In the genomic region with DNA sequence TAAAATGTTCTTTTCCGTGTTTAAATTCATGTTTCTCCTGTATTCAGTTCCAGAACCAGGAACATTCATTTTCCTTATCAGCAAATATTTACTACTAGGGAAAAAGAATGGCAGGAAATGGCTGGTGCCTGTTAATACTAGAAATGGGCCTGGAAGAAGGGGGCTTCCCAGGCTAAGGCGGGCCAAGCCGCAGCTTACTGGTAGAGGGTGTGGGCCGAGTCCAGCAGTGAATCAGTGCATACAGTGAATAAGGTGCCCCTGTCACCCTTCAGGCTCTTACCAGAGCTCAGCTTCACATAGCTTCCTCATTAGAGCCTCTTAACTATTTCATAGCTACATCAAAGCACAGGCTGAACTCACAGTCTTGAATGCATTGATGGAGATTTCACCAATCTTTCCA, we compare ENCODE assay signal across 22 mouse cellular contexts. TPM values are rescaled to one million over a fixed set of nuclear protein-coding genes. Genes with fewer than 3 reads are reported as not detected.
A peak's percentile ranks its signal among the peaks of the same experiment; 100 is the strongest.
DNase-seq lines count a peak whose midpoint lies in the region; ATAC-seq and TF ChIP-seq lines count a peak whose summit lies in the region.
"Had no signal": no experiment of that assay in that cellular context is flagged by ENCODE, and none has a peak within 500 bp of the region (broad histone marks: within the 10 kb centered on the region; RNA-seq: fewer than 3 reads in every experiment).

No protein-coding gene starts in this region.

- no peak overlapping the region for H3K27ac ChIP-seq in lung, postnatal 0 days (ENCODE audit: low read length)
- H3K27ac ChIP-seq: embryonic facial prominence, embryonic 13.5 days; embryonic facial prominence, embryonic 15.5 days; forebrain, embryonic 10.5 days; forebrain, embryonic 12.5 days had no signal

- TF ChIP-seq EP300 in lung, postnatal 0 days (IDR thresholded peaks at IDR 0.05), result peak; percentile 63; the same call in 1 of the 2 replicates

- no peaks in the 10 kb centered on the region for H3K27me3 ChIP-seq in lung, postnatal 0 days (replicated peaks; ENCODE audit: insufficient read depth, low read length)
- H3K27me3 ChIP-seq: embryonic facial prominence, embryonic 13.5 days; embryonic facial prominence, embryonic 15.5 days; forebrain, embryonic 12.5 days had no signal

- no peaks in the 10 kb centered on the region for H3K9me3 ChIP-seq in lung, postnatal 0 days (ENCODE audit: low read length)
- H3K9me3 ChIP-seq: embryonic facial prominence, embryonic 13.5 days; embryonic facial prominence, embryonic 15.5 days; forebrain, embryonic 10.5 days; forebrain, embryonic 12.5 days had no signal

- H3K4me2 ChIP-seq in lung, postnatal 0 days (replicated peaks; ENCODE audit: low read depth, low read length), result no peak overlapping the region
- H3K4me2 ChIP-seq: embryonic facial prominence, embryonic 13.5 days; embryonic facial prominence, embryonic 15.5 days; forebrain, embryonic 12.5 days had no signal

- peak; percentile 35 for DNase-seq in lung, postnatal 0 days (ENCODE audit: low spot score)
- no peak for DNase-seq in lung, adult 2 months
- DNase-seq in lung, postnatal 36 days, result peak; percentile 36
- peak; percentile 20 for DNase-seq in yolk sac, embryonic 10.5 days (ENCODE audit: low spot score)
- no peak for DNase-seq in kidney, postnatal 25 days
- DNase-seq: adrenal gland, adult 2 months; adrenal gland, postnatal 10 days; adrenal gland, postnatal 25 days; cerebellum, adult 11 months; cerebellum, adult 18-20 months; cerebellum, adult 8-10 months; cerebellum, adult 9-11 months; cerebellum, postnatal 14 days; cerebellum, postnatal 36 days; embryo, embryonic 11 days had no signal

- H3K36me3 ChIP-seq in lung, postnatal 0 days (ENCODE audit: insufficient read depth, low read length), result peaks cover 24% of the 10 kb centered on the region

- no peak for TF ChIP-seq CTCF in lung, postnatal 0 days (IDR thresholded peaks at IDR 0.05)
- TF ChIP-seq CTCF in lung, adult 2 months (IDR thresholded peaks at IDR 0.05; ENCODE audit: insufficient read depth, low read length), result no peak

- TF ChIP-seq POLR2A in lung, adult 2 months (IDR thresholded peaks at IDR 0.05; ENCODE audit: borderline replicate concordance, extremely low read depth, low read depth, low read length), result no peak

- H3K9ac ChIP-seq in lung, postnatal 0 days (replicated peaks; ENCODE audit: low read depth), result no peak overlapping the region
- H3K9ac ChIP-seq: embryonic facial prominence, embryonic 13.5 days; embryonic facial prominence, embryonic 15.5 days; forebrain, embryonic 12.5 days had no signal

- ATAC-seq in lung, postnatal 0 days, result peak; percentile 71
- ATAC-seq: forebrain, embryonic 14.5 days; forebrain, embryonic 16.5 days had no signal

- H3K4me3 ChIP-seq in lung, postnatal 0 days (ENCODE audit: low read depth, low read length), result no peak overlapping the region
- no peak overlapping the region for H3K4me3 ChIP-seq in lung, adult 2 months (replicated peaks; ENCODE audit: extremely low read depth, low read depth, low read length)
- H3K4me3 ChIP-seq: embryonic facial prominence, embryonic 13.5 days; embryonic facial prominence, embryonic 15.5 days; erythroblast, embryonic 14.5 days; forebrain, embryonic 10.5 days; forebrain, embryonic 12.5 days had no signal

- H3K4me1 ChIP-seq in lung, postnatal 0 days (ENCODE audit: insufficient read depth, low read depth, low read length), result no peaks in the 10 kb centered on the region
- no peaks in the 10 kb centered on the region; the same call in none of the 2 replicates for H3K4me1 ChIP-seq in lung, adult 2 months (ENCODE audit: control insufficient read depth, insufficient read depth, low read length)
- H3K4me1 ChIP-seq: embryonic facial prominence, embryonic 13.5 days; embryonic facial prominence, embryonic 15.5 days; forebrain, embryonic 10.5 days; forebrain, embryonic 12.5 days had no signal

- WGBS in lung, postnatal 0 days, result 69% methylated on average over 4 of the region's 4 CpGs
- 48% methylated on average over 4 of the region's 4 CpGs for WGBS in lung, adult 2 months

RNA-seq across cellular contexts. Expression of a gene that starts 36.8 kb away (rescaled TPM):
- 10.7 and 12.2 TPM in 2 replicates for polyA plus RNA-seq in lung, postnatal 0 days (2015; fragmentation: Nextera tagmentation; extraction: Ambion mirVana)
- polyA plus RNA-seq in lung, adult 2 months (2012; rRNA removed), result 24.5 and 37.4 TPM in 2 replicates

Comparison
In these comparisons a context has a peak if more than half of its experiments do, and no peak if none do; other contexts are left out.
1. DNase-seq: peak in lung, postnatal 0 days (single experiment), lung, postnatal 36 days (single experiment) and yolk sac, embryonic 10.5 days (single experiment); none in lung, adult 2 months (single experiment) and kidney, postnatal 25 days (0 of 2).